In the genomic region with DNA sequence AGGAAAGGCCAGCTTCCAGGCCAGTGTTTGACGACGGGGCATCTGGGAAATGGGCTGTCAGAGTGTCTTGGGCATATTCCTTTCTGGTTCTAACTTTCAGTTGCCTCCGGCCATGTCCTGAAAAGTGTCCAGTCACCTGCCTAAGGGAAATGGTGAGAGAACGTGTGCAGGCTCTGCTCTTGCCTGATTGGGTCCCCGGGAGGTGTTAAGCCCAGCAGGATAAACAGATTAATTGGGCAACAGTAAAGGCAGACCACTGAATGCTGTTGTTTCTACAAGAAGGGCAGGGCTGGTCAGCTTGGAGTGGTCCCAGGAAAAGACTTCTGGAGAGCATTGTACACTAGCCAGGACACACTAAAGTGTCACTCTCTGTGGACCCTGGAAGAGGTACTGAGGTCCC, we compare ENCODE assay signal across 13 mouse cellular contexts. TPM values are rescaled to one million over a fixed set of nuclear protein-coding genes. Genes with fewer than 3 reads are reported as not detected.
DNase-seq lines count a peak whose midpoint lies in the region; ATAC-seq and TF ChIP-seq lines count a peak whose summit lies in the region.
"Had no signal": no experiment of that assay in that cellular context is flagged by ENCODE, and none has a peak within 500 bp of the region (broad histone marks: within the 10 kb centered on the region; RNA-seq: fewer than 3 reads in every experiment).

No protein-coding gene starts in this region.

- no peaks in the 10 kb centered on the region for H3K27me3 ChIP-seq in kidney, embryonic 14.5 days (ENCODE audit: control insufficient read depth, insufficient read depth, low read length)
- no peaks in the 10 kb centered on the region for H3K27me3 ChIP-seq in spleen, adult 2 months (ENCODE audit: control insufficient read depth, insufficient read depth, low read length)
- H3K27me3 ChIP-seq: forebrain, embryonic 15.5 days; midbrain, embryonic 13.5 days had no signal

- no peaks in the 10 kb centered on the region for H3K36me3 ChIP-seq in kidney, embryonic 14.5 days (ENCODE audit: control insufficient read depth, insufficient read depth, low read length)
- H3K36me3 ChIP-seq in spleen, adult 2 months (ENCODE audit: control insufficient read depth, insufficient read depth, low read length), result no peaks in the 10 kb centered on the region
- H3K36me3 ChIP-seq: forebrain, embryonic 15.5 days; midbrain, embryonic 13.5 days had no signal

- H3K4me3 ChIP-seq in kidney, embryonic 14.5 days (ENCODE audit: low read length), result no peak overlapping the region
- H3K4me3 ChIP-seq in spleen, adult 2 months (ENCODE audit: extremely low read depth, insufficient read depth, insufficient read length), result no peak overlapping the region
- H3K4me3 ChIP-seq: forebrain, embryonic 15.5 days; midbrain, embryonic 13.5 days had no signal

- no peak for ATAC-seq in kidney, embryonic 14.5 days (ENCODE audit: low FRiP score, low TSS enrichment)
- ATAC-seq: forebrain, embryonic 15.5 days; midbrain, embryonic 13.5 days had no signal

- peak overlapping the region; percentile 12; the same call in 1 of the 2 replicates for H3K9ac ChIP-seq in kidney, embryonic 14.5 days (ENCODE audit: low read depth, low read length)
- H3K9ac ChIP-seq: forebrain, embryonic 15.5 days had no signal

- peak; percentile 94 for DNase-seq in heart, adult 11 months
- DNase-seq in heart, postnatal 10 days, result no peak
- no peak for DNase-seq in kidney, postnatal 4 days
- DNase-seq in spleen, adult 2 months (ENCODE audit: low read depth in 1 of 2, low spot score in 2 of 2), result no peak
- DNase-seq in spleen, adult 18-20 months, result no peak
- no peak for DNase-seq in B cell, adult 2 months
- DNase-seq in right cerebral cortex, postnatal 25 days, result no peak
- DNase-seq: cerebellum, postnatal 36 days had no signal

- no peak for TF ChIP-seq CTCF in spleen, adult 2 months (IDR thresholded peaks at IDR 0.05; ENCODE audit: extremely low read depth, insufficient read depth, insufficient read length, insufficient replicate concordance)

- H3K9me3 ChIP-seq in kidney, embryonic 14.5 days (ENCODE audit: control insufficient read depth, low read length), result no peaks in the 10 kb centered on the region
- H3K9me3 ChIP-seq: forebrain, embryonic 15.5 days; midbrain, embryonic 13.5 days had no signal

- peak overlapping the region; percentile 30; the same call in 1 of the 2 replicates for H3K27ac ChIP-seq in kidney, embryonic 14.5 days (ENCODE audit: low read depth, low read length)
- H3K27ac ChIP-seq in spleen, adult 2 months (ENCODE audit: insufficient read depth, low read length), result peak overlapping the region; percentile 17; the same call in 1 of the 2 replicates
- H3K27ac ChIP-seq: forebrain, embryonic 15.5 days; midbrain, embryonic 13.5 days had no signal

- TF ChIP-seq POLR2A in spleen, adult 2 months (IDR thresholded peaks at IDR 0.05; ENCODE audit: low read depth, low read length), result no peak

- 60% methylated on average over 5 of the region's 5 CpGs for WGBS in kidney, embryonic 14.5 days
- 70% methylated on average over 5 of the region's 5 CpGs for WGBS in spleen, adult 2 months

- H3K4me2 ChIP-seq in kidney, embryonic 14.5 days (replicated peaks; ENCODE audit: low read depth, low read length), result no peak overlapping the region
- H3K4me2 ChIP-seq: forebrain, embryonic 15.5 days; midbrain, embryonic 13.5 days had no signal

- peaks cover 22% of the 10 kb centered on the region; the same call in 1 of the 2 replicates for H3K4me1 ChIP-seq in kidney, embryonic 14.5 days (ENCODE audit: control insufficient read depth, insufficient read depth, low read length)
- no peaks in the 10 kb centered on the region; the same call in 1 of the 2 replicates for H3K4me1 ChIP-seq in spleen, adult 2 months (ENCODE audit: control insufficient read depth, insufficient read depth, insufficient read length)
- H3K4me1 ChIP-seq: midbrain, embryonic 13.5 days had no signal

- intact Hi-C loops in heart, postnatal 10 days (cut with DNase I), result loop anchor here (1.0 kb wide), 1 partner anchor 8 kb away; no protein-coding TSS in a partner anchor

RNA-seq across cellular contexts. Expression of gene Adamtsl2, which starts 9.5 kb away (rescaled TPM):
- 10 to 100 TPM in 1 of 2 experiments, 1 to 10 TPM in 1; 8.7 to 19.4 TPM for total RNA-seq in heart, postnatal 10 days (2021)
- polyA plus RNA-seq in kidney, embryonic 14.5 days (2014; fragmentation: Nextera tagmentation; extraction: Ambion mirVana), result 0.51 and 0.65 TPM in 2 replicates
- polyA plus RNA-seq in spleen, adult 2 months (2012; rRNA removed), result 33.6 and 45.1 TPM in 2 replicates

RNA-seq across cellular contexts. Expression of gene Mymk, which starts 16.7 kb away (rescaled TPM):
- total RNA-seq in heart, postnatal 10 days (2021), result under 1 TPM in 1 of 2 experiments, not detected in 1; 0.22 TPM
- 0.54 TPM in 1 of 2 replicates, not detected in the other for polyA plus RNA-seq in kidney, embryonic 14.5 days (2014; fragmentation: Nextera tagmentation; extraction: Ambion mirVana)
- polyA plus RNA-seq in spleen, adult 2 months (2012; rRNA removed), result 0.47 and 0.67 TPM in 2 replicates
- total RNA-seq: adrenal gland, postnatal 25 days had no signal
- polyA plus RNA-seq: midbrain, embryonic 13.5 days had no signal

RNA-seq across cellular contexts. Expression of gene Fam163b, which starts 53.6 kb away (rescaled TPM):
- total RNA-seq in heart, postnatal 10 days (2021), result under 1 TPM; 0.37 to 0.38 TPM
- polyA plus RNA-seq in kidney, embryonic 14.5 days (2014; fragmentation: Nextera tagmentation; extraction: Ambion mirVana), result not detected in 2 replicates
- not detected in 2 replicates for polyA plus RNA-seq in spleen, adult 2 months (2012; rRNA removed)
- total RNA-seq: gastrocnemius, postnatal 25 days had no signal

Comparison
In these comparisons a context has a peak if more than half of its experiments do, and no peak if none do; other contexts are left out.
1. RNA of gene Adamtsl2, which starts 9.5 kb away (polyA plus RNA-seq): 33.6 to 45.1 TPM in spleen, adult 2 months; 0.51 to 0.65 TPM in kidney, embryonic 14.5 days; every median in the first group is over 10 times any median in the second.